Comparison of ENCODE assay signal across 8 mouse cellular contexts in genomic region chr14:21678509-21679285, GRCm38 (mm10). TPM values are rescaled to one million over a fixed set of nuclear protein-coding genes. Genes with fewer than 3 reads are reported as not detected.
DNase-seq lines count a peak whose midpoint lies in the region; ATAC-seq and TF ChIP-seq lines count a peak whose summit lies in the region.

No protein-coding gene starts in this region.

- TF ChIP-seq POLR2A in CH12.LX (IDR thresholded peaks at IDR 0.05; ENCODE audit: low read depth, low read length): no peak

- H3K79me2 ChIP-seq in CH12.LX (replicated peaks; ENCODE audit: control insufficient read depth, extremely low read depth, insufficient read depth, poor library complexity, severe bottlenecking): no peaks in the 10 kb centered on the region

- 47% methylated on average over 7 of the region's 7 CpGs for WGBS in kidney, embryonic 14.5 days
- 49% methylated on average over 7 of the region's 7 CpGs for WGBS in limb, embryonic 12.5 days

- dilution Hi-C loops in CH12.LX (cut with MboI; ENCODE audit: extremely low pct_ligation_motif_present, extremely low pct_unique_long_range_greater_than_20kb, low sequenced_read_pairs): no loop called here

- peaks cover 16% of the 10 kb centered on the region for H3K4me1 ChIP-seq in kidney, embryonic 14.5 days (ENCODE audit: control insufficient read depth, insufficient read depth, low read length)
- peaks cover 3 to 27% of the 10 kb centered on the region in 2 experiments; a peak in 3 of 4 replicates for H3K4me1 ChIP-seq in CH12.LX (ENCODE audit: control insufficient read depth in 1 of 2, insufficient read depth in 2 of 2)
- H3K4me1 ChIP-seq in limb, embryonic 12.5 days (replicated peaks): peaks cover 85% of the 10 kb centered on the region

- TF ChIP-seq CTCF in CH12.LX (conservative IDR thresholded peaks at IDR 0.05 in 1 of 2, IDR thresholded peaks at IDR 0.05 in 1 of 2; ENCODE audit: low read depth in 2 of 2, low read length in 2 of 2): peak; percentile 78 to 86
- TF ChIP-seq CTCF in gastrocnemius, adult 2 months (IDR thresholded peaks at IDR 0.05): peak; percentile 96; the same call in 1 of the 2 replicates

- H3K9me3 ChIP-seq in kidney, embryonic 14.5 days (ENCODE audit: control insufficient read depth, low read length): no peaks in the 10 kb centered on the region
- no peaks in the 10 kb centered on the region for H3K9me3 ChIP-seq in CH12.LX (replicated peaks; ENCODE audit: low read length)
- H3K9me3 ChIP-seq in limb, embryonic 12.5 days: no peaks in the 10 kb centered on the region

- H3K27ac ChIP-seq in kidney, embryonic 14.5 days (ENCODE audit: low read depth, low read length): no peak overlapping the region
- H3K27ac ChIP-seq in CH12.LX (ENCODE audit: insufficient read depth, low read depth): no peak overlapping the region
- no peak overlapping the region for H3K27ac ChIP-seq in gastrocnemius, adult 2 months
- H3K27ac ChIP-seq in limb, embryonic 12.5 days: peak overlapping the region; percentile 93

- peak; percentile 50 for TF ChIP-seq RAD21 in CH12.LX (IDR thresholded peaks at IDR 0.05; ENCODE audit: low read depth, low read length)

- DNase-seq in kidney, adult 11 months: peak; percentile 32
- peak; percentile 73 for DNase-seq in CH12.LX (ENCODE audit: extremely low read depth)
- DNase-seq in adrenal gland, adult 2 months: peak; percentile 55
- DNase-seq in gastrocnemius, adult 2 months: peak; percentile 74
- peak; percentile 26 for DNase-seq in retina, adult 2 months (ENCODE audit: low read depth, low spot score)

- no peaks in the 10 kb centered on the region for H3K36me3 ChIP-seq in kidney, embryonic 14.5 days (ENCODE audit: control insufficient read depth, insufficient read depth, low read length)
- no peaks in the 10 kb centered on the region for H3K36me3 ChIP-seq in CH12.LX (replicated peaks in 1 of 2; ENCODE audit: control insufficient read depth in 1 of 2, insufficient read depth in 1 of 2, low read length in 1 of 2)
- H3K36me3 ChIP-seq in limb, embryonic 12.5 days: no peaks in the 10 kb centered on the region

- H3K9ac ChIP-seq in kidney, embryonic 14.5 days (ENCODE audit: low read depth, low read length): no peak overlapping the region
- H3K9ac ChIP-seq in CH12.LX (ENCODE audit: insufficient read depth, low read depth): no peak overlapping the region
- no peak overlapping the region for H3K9ac ChIP-seq in limb, embryonic 12.5 days (replicated peaks)

- H3K4me2 ChIP-seq in kidney, embryonic 14.5 days (replicated peaks; ENCODE audit: low read depth, low read length): no peak overlapping the region
- H3K4me2 ChIP-seq in CH12.LX (ENCODE audit: insufficient read depth, low read depth, poor library complexity, severe bottlenecking): no peak overlapping the region
- no peak overlapping the region for H3K4me2 ChIP-seq in limb, embryonic 12.5 days

- H3K4me3 ChIP-seq in kidney, embryonic 14.5 days (ENCODE audit: low read length): no peak overlapping the region
- H3K4me3 ChIP-seq in CH12.LX (replicated peaks in 1 of 3; ENCODE audit: low read depth in 2 of 3, low read length in 2 of 3, poor library complexity in 1 of 3): no peak overlapping the region
- no peak overlapping the region for H3K4me3 ChIP-seq in gastrocnemius, adult 2 months
- no peak overlapping the region for H3K4me3 ChIP-seq in limb, embryonic 12.5 days (replicated peaks)

- no peak for ATAC-seq in kidney, embryonic 14.5 days (ENCODE audit: low FRiP score, low TSS enrichment)
- no peak for ATAC-seq in limb, embryonic 12.5 days (ENCODE audit: insufficient number of reproducible peaks, insufficient read depth, low FRiP score, low TSS enrichment, low read depth)
- no peak for ATAC-seq in inflammation-experienced regulatory T-cells, adult 6 months

- no peak for TF ChIP-seq EP300 in CH12.LX (IDR thresholded peaks at IDR 0.05; ENCODE audit: low read length)

- intact Hi-C loops in gastrocnemius, adult 2 months (cut with DNase I): loop anchor here (1.0 to 5.0 kb wide), 2 partner anchors 63 to 174 kb away; no protein-coding TSS in a partner anchor

- in situ Hi-C loops in CH12.LX (cut with MboI; ENCODE audit: low pct_ligation_motif_present, low pct_unique_long_range_greater_than_20kb, low sequenced_read_pairs): no loop called here

- H3K27me3 ChIP-seq in kidney, embryonic 14.5 days (ENCODE audit: control insufficient read depth, insufficient read depth, low read length): no peaks in the 10 kb centered on the region
- H3K27me3 ChIP-seq in CH12.LX (replicated peaks): no peaks in the 10 kb centered on the region
- no peaks in the 10 kb centered on the region for H3K27me3 ChIP-seq in limb, embryonic 12.5 days

TF ChIP-seq in CH12.LX, 34 proteins besides CTCF, POLR2A, EP300 and RAD21:
- TF ChIP-seq POLR2AphosphoS2 (IDR thresholded peaks at IDR 0.05; ENCODE audit: low read depth, low read length) (no peak), SMC3 (IDR thresholded peaks at IDR 0.05; ENCODE audit: low read depth, low read length) (peak; percentile 81)

RNA-seq across cellular contexts. Expression of gene Dupd1, which starts 35.7 kb away (rescaled TPM):
- polyA plus RNA-seq in kidney, embryonic 14.5 days (2014; fragmentation: Nextera tagmentation; extraction: Ambion mirVana): not detected in 2 replicates
- total RNA-seq in CH12.LX (2012; rRNA removed): not detected in 2 replicates
- total RNA-seq in CH12.LX (2014; rRNA removed): not detected in 2 replicates
- not detected in 2 replicates for polyA plus RNA-seq in CH12.LX (2012; ENCODE audit: insufficient read length, low read depth)
- total RNA-seq in adrenal gland, adult 2 months (2021): under 1 TPM; 0.58 to 0.62 TPM
- polyA plus RNA-seq in adrenal gland, adult 2 months (2012; rRNA removed): 0.40 and 0.49 TPM in 2 replicates
- total RNA-seq in gastrocnemius, adult 2 months (2021): 10 to 100 TPM; 33.6 to 58.6 TPM
- polyA plus RNA-seq in limb, embryonic 12.5 days (2016; fragmentation: Nextera tagmentation; extraction: Ambion mirVana): 0.44 and 0.49 TPM in 2 replicates
- polyA plus RNA-seq in inflammation-experienced regulatory T-cells, adult 6 months (2017; shearing (Covaris generic)): not detected
